Mouse (Mus musculus): Measurements from ENCODE around the gene Cpm. TPM values are rescaled to one million over a fixed set of nuclear protein-coding genes. Genes with fewer than 3 reads are reported as not detected.

Gene Cpm
- total and polyA plus RNA-seq, 3 experiments: 2.8 to 4.0 (median 3.5) TPM

- H3K27ac ChIP-seq: no peak overlapping the region
- WGBS: 91% methylated on average over 5 of the region's 5 CpGs
- peaks cover 2% of the 10 kb centered on the region; the same call in 1 of the 2 replicates for H3K4me1 ChIP-seq (ENCODE audit: control insufficient read depth, insufficient read depth, low read length)
- DNase-seq: no peak
- H3K36me3 ChIP-seq (ENCODE audit: control insufficient read depth, insufficient read depth, low read length): no peaks in the 10 kb centered on the region
- H3K9ac ChIP-seq (ENCODE audit: low read depth, low read length): no peak overlapping the region
- H3K79me2 ChIP-seq (replicated peaks; ENCODE audit: control insufficient read depth, insufficient read depth, low read length): no peaks in the 10 kb centered on the region
- H3K27me3 ChIP-seq (ENCODE audit: control insufficient read depth, insufficient read depth, low read length): no peaks in the 10 kb centered on the region
- intact Hi-C loops (cut with DNase I): no loop called here
- H3K4me3 ChIP-seq: no peak overlapping the region
- no peak for TF ChIP-seq CTCF (IDR thresholded peaks at IDR 0.05)
- no peak for TF ChIP-seq EP300 (IDR thresholded peaks at IDR 0.05; ENCODE audit: insufficient read depth, low read depth, low read length)
- TF ChIP-seq POLR2A (IDR thresholded peaks at IDR 0.05; ENCODE audit: insufficient read depth, low read depth, low read length): no peak
These were observed 17.3 kb downstream of the Cpm start for GRCm38 (mm10) chr10:117646482-117647157.

DNA sequence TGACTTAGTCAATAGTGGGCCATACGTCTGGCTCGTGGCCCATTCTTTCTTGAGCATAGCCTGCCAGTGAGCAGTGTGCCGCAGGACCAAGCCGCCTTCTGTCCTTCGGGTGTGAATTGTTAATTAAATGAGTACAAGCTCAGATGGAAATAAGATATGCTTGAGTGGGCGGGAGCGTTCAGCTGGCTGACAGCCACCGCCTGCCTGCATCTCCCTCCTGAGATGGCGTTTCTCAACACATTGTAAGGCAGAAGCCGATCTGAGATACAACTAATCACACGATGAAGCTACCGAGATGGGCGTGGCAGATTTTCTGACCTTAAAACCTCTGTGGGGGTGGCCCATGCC, 17.8 kb downstream of the Cpm start:
- H3K9ac ChIP-seq (ENCODE audit: low read depth, low read length): no peak overlapping the region

GRCm38 (mm10) chr10:117647964-117648472, 18.7 kb downstream of the Cpm start:
- Histone ChIP-seq H3K9ac (ENCODE audit: low read depth, low read length) (no peak overlapping the region), H3K27ac (no peak overlapping the region), H3K4me1 (ENCODE audit: control insufficient read depth, insufficient read depth, low read length) (peaks cover 2% of the 10 kb centered on the region; the same call in 1 of the 2 replicates), H3K27me3 (ENCODE audit: control insufficient read depth, insufficient read depth, low read length) (no peaks in the 10 kb centered on the region), H3K79me2 (replicated peaks; ENCODE audit: control insufficient read depth, insufficient read depth, low read length) (no peaks in the 10 kb centered on the region), H3K4me3 (no peak overlapping the region), H3K36me3 (ENCODE audit: control insufficient read depth, insufficient read depth, low read length) (no peaks in the 10 kb centered on the region)
- intact Hi-C loops (cut with DNase I): no loop called here
- TF ChIP-seq CTCF (IDR thresholded peaks at IDR 0.05): no peak
- no peak for TF ChIP-seq EP300 (IDR thresholded peaks at IDR 0.05; ENCODE audit: insufficient read depth, low read depth, low read length)
- no peak for TF ChIP-seq POLR2A (IDR thresholded peaks at IDR 0.05; ENCODE audit: insufficient read depth, low read depth, low read length)
- no peak for DNase-seq
- WGBS: 93% methylated on average over 2 of the region's 2 CpGs

More for the DNA sequence above, 17.8 kb downstream of the Cpm start:
- no peaks in the 10 kb centered on the region for H3K36me3 ChIP-seq (ENCODE audit: control insufficient read depth, insufficient read depth, low read length)
- DNase-seq: no peak
- 81% methylated on average over 13 of the region's 13 CpGs for WGBS
- TF ChIP-seq CTCF (IDR thresholded peaks at IDR 0.05): no peak
- no peak overlapping the region for H3K27ac ChIP-seq
- no peaks in the 10 kb centered on the region for H3K4me1 ChIP-seq (ENCODE audit: control insufficient read depth, insufficient read depth, low read length)
- no peak overlapping the region for H3K4me3 ChIP-seq
- intact Hi-C loops (cut with DNase I): no loop called here
- H3K79me2 ChIP-seq (replicated peaks; ENCODE audit: control insufficient read depth, insufficient read depth, low read length): no peaks in the 10 kb centered on the region
- no peaks in the 10 kb centered on the region for H3K27me3 ChIP-seq (ENCODE audit: control insufficient read depth, insufficient read depth, low read length)

- Histone ChIP-seq H3K79me2 (replicated peaks; ENCODE audit: control insufficient read depth, insufficient read depth, low read length) (no peaks in the 10 kb centered on the region), H3K4me3 (no peak overlapping the region), H3K27ac (no peak overlapping the region), H3K4me1 (ENCODE audit: control insufficient read depth, insufficient read depth, low read length) (peaks cover 2% of the 10 kb centered on the region; the same call in 1 of the 2 replicates), H3K9ac (ENCODE audit: low read depth, low read length) (no peak overlapping the region), H3K27me3 (ENCODE audit: control insufficient read depth, insufficient read depth, low read length) (no peaks in the 10 kb centered on the region), H3K36me3 (ENCODE audit: control insufficient read depth, insufficient read depth, low read length) (no peaks in the 10 kb centered on the region)
- DNase-seq: no peak
- TF ChIP-seq EP300 (IDR thresholded peaks at IDR 0.05; ENCODE audit: insufficient read depth, low read depth, low read length) (no peak), POLR2A (IDR thresholded peaks at IDR 0.05; ENCODE audit: insufficient read depth, low read depth, low read length) (no peak), CTCF (IDR thresholded peaks at IDR 0.05) (no peak)
- 78% methylated on average over 3 of the region's 3 CpGs for WGBS
- intact Hi-C loops (cut with DNase I): no loop called here
These were observed 19.3 kb downstream of the Cpm start for GRCm38 (mm10) chr10:117648643-117649042.

DNA sequence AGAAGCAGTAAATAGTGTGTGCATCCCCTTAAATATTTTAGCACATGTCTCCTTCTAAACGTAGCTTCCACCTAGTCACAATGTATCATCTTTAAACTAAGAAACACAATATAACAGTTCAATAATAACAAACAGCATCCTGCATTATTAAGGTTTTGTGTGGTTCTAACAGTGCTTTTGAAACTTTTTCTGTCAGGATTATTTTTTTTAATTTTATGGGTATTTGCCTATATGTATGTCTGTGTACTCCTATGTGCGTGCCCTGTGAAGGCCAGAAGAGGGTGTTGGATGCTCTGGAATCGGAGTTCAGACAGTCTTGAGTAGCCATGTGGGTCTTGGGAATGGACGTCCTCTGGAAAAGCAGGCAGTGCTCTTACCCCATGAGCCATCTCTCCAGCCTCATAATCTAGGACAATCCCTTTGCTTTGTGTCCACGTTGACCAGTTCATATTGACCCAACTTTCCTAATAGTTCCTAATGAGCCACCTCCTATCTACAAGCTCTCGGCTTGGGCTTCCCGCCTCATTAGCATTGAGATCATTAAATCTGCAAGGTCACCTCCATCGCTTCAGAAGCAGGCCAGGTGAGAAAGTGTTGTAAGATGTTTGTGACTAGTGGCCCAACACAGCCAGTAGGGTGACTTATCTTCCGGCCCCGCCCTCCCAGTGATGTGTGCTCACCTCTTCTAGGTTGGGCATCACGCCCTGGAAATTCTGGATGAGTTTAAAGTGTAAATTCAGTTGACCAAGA, 20.2 kb downstream of the Cpm start:
- H3K4me3 ChIP-seq: no peak overlapping the region
- WGBS: 82% methylated on average over 11 of the region's 11 CpGs
- peaks cover 2% of the 10 kb centered on the region for H3K4me1 ChIP-seq (ENCODE audit: control insufficient read depth, insufficient read depth, low read length)
- H3K79me2 ChIP-seq (replicated peaks; ENCODE audit: control insufficient read depth, insufficient read depth, low read length): no peaks in the 10 kb centered on the region
- H3K27me3 ChIP-seq (ENCODE audit: control insufficient read depth, insufficient read depth, low read length): no peaks in the 10 kb centered on the region
- no peak overlapping the region for H3K27ac ChIP-seq
- no peak for DNase-seq
- H3K36me3 ChIP-seq (ENCODE audit: control insufficient read depth, insufficient read depth, low read length): no peaks in the 10 kb centered on the region; the same call in 1 of the 2 replicates
- no peak for TF ChIP-seq POLR2A (IDR thresholded peaks at IDR 0.05; ENCODE audit: insufficient read depth, low read depth, low read length)
- TF ChIP-seq CTCF (IDR thresholded peaks at IDR 0.05): no peak
- TF ChIP-seq EP300 (IDR thresholded peaks at IDR 0.05; ENCODE audit: insufficient read depth, low read depth, low read length): no peak
- no peak overlapping the region for H3K9ac ChIP-seq (ENCODE audit: low read depth, low read length)
- intact Hi-C loops (cut with DNase I): no loop called here

Data from heart, adult 2 months (tissue).